Mouse (Mus musculus) spleen, embryonic (tissue): ENCODE results near the gene C3ar1.

Source experiments
- CTCF ChIA-PET: fragments of 350-600 bp; sonication (Branson Sonifier 250); formaldehyde crosslinking; loops from one replicate; lab custom pipeline; 2022; lab: Charles Lee

The C3ar1 gene

GRCm38 (mm10) chr6:122832880-122833279 is 23.1 kb downstream of the C3ar1 start:
- CTCF ChIA-PET = no interaction called here

- CTCF ChIA-PET = no interaction called here
Observed at GRCm38 (mm10) chr6:122828086-122828485, 27.9 kb downstream of the C3ar1 start.

GRCm38 (mm10) chr6:122825923-122826742 is 29.8 kb downstream of the C3ar1 start:
- CTCF ChIA-PET = no interaction called here

DNA sequence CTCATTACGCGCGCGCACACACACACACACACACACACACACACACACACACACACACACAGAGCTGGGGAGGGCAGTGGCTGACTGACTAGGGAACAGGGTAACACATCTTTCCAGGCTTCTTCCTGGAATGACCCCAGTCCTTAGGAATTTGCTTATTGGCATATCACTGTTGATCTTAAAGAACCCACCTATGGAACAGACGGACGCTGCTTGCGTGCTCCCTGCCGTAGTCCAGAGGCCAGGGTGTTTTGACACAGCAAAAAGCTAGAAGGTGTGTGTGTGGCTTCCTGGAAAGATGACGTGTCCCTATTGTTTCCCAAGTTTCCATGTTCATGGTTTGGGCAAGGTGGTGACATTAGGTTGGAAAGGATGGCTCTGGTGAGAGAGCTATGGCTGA is 30.8 kb downstream of the C3ar1 start:
- CTCF ChIA-PET = interaction anchor here (0.5 to 0.6 kb wide), 2 partner anchors 11 to 219 kb away, joined by 8 to 11 read pairs; no protein-coding TSS in a partner anchor

DNA sequence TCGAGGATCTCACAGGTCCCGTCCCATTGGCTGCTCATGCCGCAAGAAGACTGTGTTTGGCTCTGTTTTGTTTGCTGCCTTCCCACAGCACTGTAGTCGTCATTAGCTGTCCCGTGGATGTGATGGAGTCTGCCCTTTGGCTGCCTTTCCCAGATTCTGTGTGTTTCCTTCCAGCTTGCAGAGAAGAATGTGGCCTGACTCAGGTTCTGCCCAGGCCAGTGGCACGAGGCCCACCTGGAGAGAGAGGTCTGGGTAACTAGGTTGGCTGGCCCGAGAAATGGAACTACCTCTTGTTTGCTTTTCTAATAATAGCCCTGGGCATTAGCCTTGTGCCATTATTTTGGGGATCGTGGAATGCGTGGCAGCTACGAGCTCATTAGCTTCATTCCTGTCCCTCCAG is 31.9 kb downstream of the C3ar1 start:
- CTCF ChIA-PET = no interaction called here

GRCm38 (mm10) chr6:122821822-122822221 is 34.1 kb downstream of the C3ar1 start:
- CTCF ChIA-PET = no interaction called here

GRCm38 (mm10) chr6:122820799-122821650 is 34.9 kb downstream of the C3ar1 start:
- CTCF ChIA-PET = no interaction called here

- CTCF ChIA-PET = no interaction called here
Observed at GRCm38 (mm10) chr6:122820071-122820798, 35.7 kb downstream of the C3ar1 start.

DNA sequence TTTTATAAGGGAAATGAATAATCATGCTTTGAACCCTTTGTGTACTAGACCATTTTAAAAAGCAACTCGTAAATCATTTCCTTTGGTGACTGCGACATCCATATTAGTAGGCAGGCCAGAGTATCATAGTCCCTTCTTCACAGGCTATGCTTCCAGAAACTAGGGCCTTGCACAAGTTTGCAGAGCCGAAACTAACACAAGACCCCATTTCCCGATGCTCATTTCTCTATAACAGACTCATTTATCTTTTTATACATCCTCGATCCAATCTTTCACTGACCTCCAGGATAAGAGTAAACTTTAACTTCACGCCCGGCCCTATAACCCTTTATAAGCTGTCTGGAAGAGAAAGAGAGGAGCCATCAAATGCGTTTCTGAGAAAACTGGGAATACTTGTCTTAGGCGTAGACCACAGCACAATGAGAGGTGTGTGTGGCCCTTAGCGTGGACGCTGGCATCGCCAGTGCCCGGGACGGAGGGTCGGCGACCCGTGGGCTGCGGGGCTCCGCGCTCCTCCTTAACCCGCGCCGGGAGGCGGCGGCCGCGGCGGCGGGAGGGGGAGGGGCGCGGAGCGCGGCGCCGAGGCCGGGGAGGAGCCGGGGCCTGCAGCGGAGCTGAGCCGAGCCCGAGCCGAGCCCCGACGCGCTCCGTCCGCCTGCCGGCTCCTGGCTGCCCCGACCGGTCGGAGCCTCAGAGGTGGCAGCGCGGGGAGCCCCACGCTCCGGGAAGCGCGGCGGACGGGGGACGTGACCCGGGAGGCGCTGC is 36.5 kb downstream of the C3ar1 start, which contains the start of gene Foxj2:
Gene Foxj2 (plus strand): TSS at position 609 of the 765 bp plus-strand sequence.
- CTCF ChIA-PET = no interaction called here

- CTCF ChIA-PET = interaction anchor here (0.6 kb wide), 1 partner anchor 11 kb away, joined by 11 read pairs; no protein-coding TSS in a partner anchor
Observed at GRCm38 (mm10) chr6:122813640-122814039, 42.3 kb downstream of the C3ar1 start.

DNA sequence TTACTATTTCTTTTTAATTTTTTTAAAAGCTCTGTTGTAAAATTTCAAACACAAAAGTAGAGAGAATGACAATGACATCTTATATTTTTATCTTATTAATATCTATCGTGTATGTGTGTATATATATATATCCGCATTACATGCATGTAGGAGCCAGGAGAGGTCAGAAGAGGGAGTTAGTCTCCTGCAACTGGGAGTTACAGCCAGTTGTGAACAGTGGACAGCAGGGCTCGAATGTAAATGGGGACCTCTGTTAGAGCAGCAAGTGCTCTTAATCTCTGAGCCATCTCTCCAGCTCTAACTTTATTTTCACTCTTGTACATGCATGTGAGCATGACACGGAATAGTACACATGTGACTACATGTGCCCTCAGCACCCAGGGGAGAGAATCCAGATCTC is 43.2 kb downstream of the C3ar1 start:
- CTCF ChIA-PET = interaction anchor here (0.6 kb wide), 1 partner anchor 16 kb away, joined by 3 read pairs; no protein-coding TSS in a partner anchor

- CTCF ChIA-PET = interaction anchor here (0.6 kb wide), 1 partner anchor 524 kb away, joined by 8 read pairs; no protein-coding TSS in a partner anchor
Observed at GRCm38 (mm10) chr6:122811771-122812600, 44.0 kb downstream of the C3ar1 start.

GRCm38 (mm10) chr6:122811280-122811652 is 44.7 kb downstream of the C3ar1 start:
- CTCF ChIA-PET = no interaction called here

- CTCF ChIA-PET = no interaction called here
Observed at GRCm38 (mm10) chr6:122810615-122811279, 45.2 kb downstream of the C3ar1 start.

- CTCF ChIA-PET = no interaction called here
Observed at GRCm38 (mm10) chr6:122810022-122810614, 45.8 kb downstream of the C3ar1 start.

GRCm38 (mm10) chr6:122804418-122804817 is 51.5 kb downstream of the C3ar1 start:
- CTCF ChIA-PET = interaction anchor here (2.0 kb wide), 1 partner anchor 30 kb away, joined by 4 read pairs; no protein-coding TSS in a partner anchor

- CTCF ChIA-PET = interaction anchor here (0.6 kb wide), 1 partner anchor 73 kb away, joined by 5 read pairs; no protein-coding TSS in a partner anchor
Observed at GRCm38 (mm10) chr6:122801801-122802514, 54.0 kb downstream of the C3ar1 start.

- CTCF ChIA-PET = no interaction called here
Observed at GRCm38 (mm10) chr6:122801301-122801800, 54.6 kb downstream of the C3ar1 start, which contains the start of gene Slc2a3. Slc2a3 (minus strand) TSS chr6:122801640.
